Mouse (Mus musculus): Measurements from ENCODE around the gene Hemk1. TPM values are rescaled to one million over a fixed set of nuclear protein-coding genes. Genes with fewer than 3 reads are reported as not detected.

The Hemk1 gene
- polyA plus RNA-seq, 1 experiment, result 15.3 TPM

DNA sequence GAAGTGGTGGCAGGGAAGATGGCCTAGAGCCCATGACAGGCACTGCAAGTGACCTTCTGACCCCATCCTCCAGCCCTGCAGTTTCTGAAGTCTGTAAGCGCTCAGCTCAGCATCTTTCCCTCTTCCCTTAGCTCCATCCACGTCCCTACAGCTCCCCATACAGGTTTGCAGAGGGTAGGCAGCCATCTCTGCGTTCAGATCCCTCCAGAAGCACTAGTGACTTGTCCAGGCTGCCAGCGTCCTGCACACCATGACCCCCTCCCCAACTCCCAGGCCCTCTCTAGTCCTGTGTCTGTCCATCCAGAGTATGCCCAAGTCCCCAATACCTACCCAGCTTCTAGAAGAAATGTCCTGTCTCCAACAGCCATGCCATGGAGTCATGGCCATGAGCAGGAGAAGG, 60.0 kb downstream of the Hemk1 start:
- peaks cover 46% of the 10 kb centered on the region for H3K4me1 ChIP-seq (ENCODE audit: control insufficient read depth, insufficient read depth, low read length)
- H3K27ac ChIP-seq (ENCODE audit: insufficient read depth, low read depth, low read length), result no peak overlapping the region
- H3K4me3 ChIP-seq (ENCODE audit: insufficient read depth, low read length), result no peak overlapping the region
- TF ChIP-seq POLR2A (IDR thresholded peaks at IDR 0.05; ENCODE audit: borderline replicate concordance, low read depth, low read length) (no peak), CTCF (IDR thresholded peaks at IDR 0.05; ENCODE audit: low read depth, low read length) (no peak)

- H3K4me3 ChIP-seq (ENCODE audit: insufficient read depth, low read length), result no peak overlapping the region
- H3K4me1 ChIP-seq (ENCODE audit: control insufficient read depth, insufficient read depth, low read length), result peaks cover 43% of the 10 kb centered on the region
- TF ChIP-seq POLR2A (IDR thresholded peaks at IDR 0.05; ENCODE audit: borderline replicate concordance, low read depth, low read length), result no peak
- TF ChIP-seq CTCF (IDR thresholded peaks at IDR 0.05; ENCODE audit: low read depth, low read length), result no peak
- H3K27ac ChIP-seq (ENCODE audit: insufficient read depth, low read depth, low read length), result no peak overlapping the region
Observed at GRCm38 (mm10) chr9:107277603-107278002, 60.5 kb downstream of the Hemk1 start.

Other genes starting within 250 kb of the Hemk1 start
- gene Dock3, start 106.4 kb downstream of the Hemk1 start, polyA plus RNA-seq (2012; ENCODE audit: insufficient read depth, insufficient read length, missing spikeins), result 0.16 TPM in 1 of 2 replicates, not detected in the other
- 51.9 and 53.6 TPM in 2 replicates for gene Mapkapk3, start 48.5 kb downstream of the Hemk1 start, polyA plus RNA-seq (2012; ENCODE audit: insufficient read depth, insufficient read length, missing spikeins)
- gene Cish, start 42.3 kb downstream of the Hemk1 start, polyA plus RNA-seq (2012; ENCODE audit: insufficient read depth, insufficient read length, missing spikeins), result 0.80 and 0.83 TPM in 2 replicates
- not detected in 2 replicates for gene 6430571L13Rik, start 2.3 kb upstream of the Hemk1 start, polyA plus RNA-seq (2012; ENCODE audit: insufficient read depth, insufficient read length, missing spikeins)
- not detected in 2 replicates for gene Cacna2d2, start 61.3 kb upstream of the Hemk1 start, polyA plus RNA-seq (2012; ENCODE audit: insufficient read depth, insufficient read length, missing spikeins)
- gene Tmem115, start 195.6 kb upstream of the Hemk1 start, polyA plus RNA-seq (2012; ENCODE audit: insufficient read depth, insufficient read length, missing spikeins), result 19.0 and 20.9 TPM in 2 replicates
- gene Cyb561d2, start 203.8 kb upstream of the Hemk1 start, polyA plus RNA-seq (2012; ENCODE audit: insufficient read depth, insufficient read length, missing spikeins), result 18.9 and 30.6 TPM in 2 replicates
- gene Nprl2, start 203.9 kb upstream of the Hemk1 start, polyA plus RNA-seq (2012; ENCODE audit: insufficient read depth, insufficient read length, missing spikeins), result 19.9 and 22.5 TPM in 2 replicates
- gene Zmynd10, start 208.9 kb upstream of the Hemk1 start, polyA plus RNA-seq (2012; ENCODE audit: insufficient read depth, insufficient read length, missing spikeins), result 0.66 TPM in 1 of 2 replicates, not detected in the other
- gene Rassf1, start 213.2 kb upstream of the Hemk1 start, polyA plus RNA-seq (2012; ENCODE audit: insufficient read depth, insufficient read length, missing spikeins), result 45.1 and 46.2 TPM in 2 replicates
- 23.0 and 23.6 TPM in 2 replicates for gene Tusc2, start 224.9 kb upstream of the Hemk1 start, polyA plus RNA-seq (2012; ENCODE audit: insufficient read depth, insufficient read length, missing spikeins)
- 8.8 and 10.3 TPM in 2 replicates for gene Hyal2, start 229.6 kb upstream of the Hemk1 start, polyA plus RNA-seq (2012; ENCODE audit: insufficient read depth, insufficient read length, missing spikeins)
- 2.3 and 4.7 TPM in 2 replicates for gene Hyal1, start 238.6 kb upstream of the Hemk1 start, polyA plus RNA-seq (2012; ENCODE audit: insufficient read depth, insufficient read length, missing spikeins)
- 16.9 and 21.1 TPM in 2 replicates for gene Naa80, start 240.5 kb upstream of the Hemk1 start, polyA plus RNA-seq (2012; ENCODE audit: insufficient read depth, insufficient read length, missing spikeins)
- gene Hyal3, start 242.5 kb upstream of the Hemk1 start, polyA plus RNA-seq (2012; ENCODE audit: insufficient read depth, insufficient read length, missing spikeins), result 0.29 and 0.59 TPM in 2 replicates
- 8.2 and 8.6 TPM in 2 replicates for gene Ifrd2, start 249.3 kb upstream of the Hemk1 start, polyA plus RNA-seq (2012; ENCODE audit: insufficient read depth, insufficient read length, missing spikeins)